Mouse (Mus musculus): Measurements from ENCODE around the gene Zfp456. TPM values are rescaled to one million over a fixed set of nuclear protein-coding genes. Genes with fewer than 3 reads are reported as not detected.
"Not testable (repeated sequence)": the region's sequence is repeated elsewhere in the genome, so short reads cannot be mapped to it uniquely, and the experiment has no call there.

The Zfp456 gene
- total RNA-seq (2021): under 1 TPM; 0.87 to 0.92 TPM

- intact Hi-C loops (cut with DNase I): not testable (repeated sequence)
- peak; percentile 60 to 71 for DNase-seq (ENCODE audit: low spot score in 2 of 2)
These were observed at the start of gene Zfp456, which contains the start of gene Gm28041 for GRCm38 (mm10) chr13:67375050-67375911. Gene Zfp456, minus strand, starts transcription at chr13:67375810. Gene Gm28041, minus strand, starts transcription at chr13:67375733.

- intact Hi-C loops (cut with DNase I); DNase-seq (ENCODE audit: low spot score in 2 of 2): not testable (repeated sequence)
These were observed 46.9 kb upstream of the Zfp456 start for GRCm38 (mm10) chr13:67422532-67422931.

GRCm38 (mm10) chr13:67421207-67421857 lies 45.7 kb upstream of the Zfp456 start, which contains the start of gene Zfp459:
Gene Zfp459, minus strand, starts transcription at chr13:67421418.
- intact Hi-C loops (cut with DNase I): no loop called here
- peak; percentile 51 to 52 for DNase-seq (ENCODE audit: low spot score in 2 of 2)

GRCm38 (mm10) chr13:67420558-67421206 lies 45.1 kb upstream of the Zfp456 start:
- DNase-seq (ENCODE audit: low spot score in 2 of 2): peak in 1 of 2 experiments; percentile 4
- intact Hi-C loops (cut with DNase I): no loop called here

- DNase-seq (ENCODE audit: low spot score in 2 of 2): no peak
- intact Hi-C loops (cut with DNase I): no loop called here
These were observed 41.2 kb upstream of the Zfp456 start for GRCm38 (mm10) chr13:67416811-67417210.

- DNase-seq (ENCODE audit: low spot score in 2 of 2): no peak
- intact Hi-C loops (cut with DNase I): no loop called here
These were observed 40.1 kb upstream of the Zfp456 start for GRCm38 (mm10) chr13:67415759-67416158.

- peak in 1 of 2 experiments; percentile 17 for DNase-seq (ENCODE audit: low spot score in 2 of 2)
- intact Hi-C loops (cut with DNase I): not testable (repeated sequence)
These were observed 38.0 kb upstream of the Zfp456 start for GRCm38 (mm10) chr13:67413634-67414033.

- intact Hi-C loops (cut with DNase I): not testable (repeated sequence)
- peak; percentile 73 to 82 for DNase-seq (ENCODE audit: low spot score in 2 of 2)
These were observed 23.7 kb upstream of the Zfp456 start, which contains the start of gene Zfp429 for GRCm38 (mm10) chr13:67399183-67399903. Gene Zfp429, minus strand, starts transcription at chr13:67399819.

GRCm38 (mm10) chr13:67376255-67376654 lies 645 bp upstream of the Zfp456 start:
- DNase-seq (ENCODE audit: low spot score in 2 of 2); intact Hi-C loops (cut with DNase I): not testable (repeated sequence)

- intact Hi-C loops (cut with DNase I): loop anchor here (1.0 kb wide), 2 partner anchors 54 to 252 kb away; partner anchors contain the start of genes Gm28557 and Zfp457
These were observed 15.4 kb downstream of the Zfp456 start, which contains the start of the genes Gm28044 and Zfp953 for GRCm38 (mm10) chr13:67360131-67360744. Gene Gm28044, minus strand, starts transcription at chr13:67360536. Gene Zfp953, minus strand, starts transcription at chr13:67360605.

GRCm38 (mm10) chr13:67351854-67352253 lies 23.8 kb downstream of the Zfp456 start:
- intact Hi-C loops (cut with DNase I): no loop called here
- DNase-seq (ENCODE audit: low spot score in 2 of 2): no peak

More at GRCm38 (mm10) chr13:67360131-67360744, 15.4 kb downstream of the Zfp456 start, which contains the start of the genes Gm28044 and Zfp953:
- peak; percentile 92 to 95 for DNase-seq (ENCODE audit: low spot score in 2 of 2)

GRCm38 (mm10) chr13:67343422-67343821 lies 32.2 kb downstream of the Zfp456 start:
- no peak for DNase-seq (ENCODE audit: low spot score in 2 of 2)
- intact Hi-C loops (cut with DNase I): no loop called here

- intact Hi-C loops (cut with DNase I): loop anchor here (2.0 kb wide), 1 partner anchor 26 kb away; the partner anchor contains the start of gene Zfp457
- no peak for DNase-seq (ENCODE audit: low spot score in 2 of 2)
These were observed 42.7 kb downstream of the Zfp456 start for GRCm38 (mm10) chr13:67332877-67333276.

GRCm38 (mm10) chr13:67332019-67332724 lies 43.4 kb downstream of the Zfp456 start, which contains the start of gene Zfp595:
Gene Zfp595, minus strand, starts transcription at chr13:67332570.
- intact Hi-C loops (cut with DNase I): loop anchor here (2.0 kb wide), 1 partner anchor 25 kb away; the partner anchor contains the start of gene Zfp457
- DNase-seq (ENCODE audit: low spot score in 2 of 2): peak; percentile 81 to 91
